Mouse (Mus musculus): ENCODE measurements at regions not wholly inside any gene's neighbourhood (a gene's known extent, or its start where the extent isn't known, plus 50 kb on each side); places are given as distances from the start of the nearest gene placed in this dataset.

DNA sequence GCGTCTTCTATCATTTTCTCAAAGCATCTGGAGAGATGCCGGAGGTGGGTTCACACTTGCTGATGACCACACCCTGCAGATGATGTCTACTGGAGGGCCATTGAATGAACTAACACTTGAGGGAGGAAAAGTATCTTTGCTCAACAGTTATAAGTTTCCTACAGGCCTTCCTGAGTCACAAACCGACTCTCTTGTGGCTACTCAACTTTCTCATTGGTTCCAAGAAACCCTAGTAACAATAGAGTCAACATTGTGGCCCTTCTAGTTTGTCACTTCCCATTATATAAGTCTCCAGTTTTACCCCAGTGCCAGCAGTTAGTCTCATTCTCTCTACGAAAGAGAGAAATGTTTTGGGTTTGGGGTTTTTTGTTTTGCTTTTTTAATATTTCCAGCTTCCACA is 604.1 kb upstream of the Arid1b start:
- TF ChIP-seq POLR2A (IDR thresholded peaks at IDR 0.05; ENCODE audit: borderline replicate concordance, insufficient read depth, low read length) (no peak), CTCF (IDR thresholded peaks at IDR 0.05; ENCODE audit: borderline replicate concordance, insufficient read depth, low read depth, low read length) (no peak)

Data from cerebellum, adult 2 months (tissue).